Mouse (Mus musculus) v-Abl transformed pro-B cells (cell line): Measurements from ENCODE around the gene Cxadr.

ENCODE experiments used
- in situ Hi-C, 2 experiments: fragments of 400-800 bp; cut with MboI; formaldehyde crosslinking; loops; one replicate each; pipeline ENCODE4 v1.15.1; 2025; ENCODE audit not compliant: unreplicated experiment in 2 of 2

Gene Cxadr

GRCm38 (mm10) chr16:78305606-78306100, 4.4 kb downstream of the Cxadr start:
- in situ Hi-C loops = no loop called here

GRCm38 (mm10) chr16:78306606-78307005, 5.3 kb downstream of the Cxadr start:
- in situ Hi-C loops = no loop called here

- in situ Hi-C loops = no loop called here
Observed at GRCm38 (mm10) chr16:78307476-78308192, 6.3 kb downstream of the Cxadr start.

- in situ Hi-C loops = no loop called here
Observed at GRCm38 (mm10) chr16:78309258-78309657, 8.0 kb downstream of the Cxadr start.

- in situ Hi-C loops = no loop called here
Observed at GRCm38 (mm10) chr16:78313135-78313887, 12.0 kb downstream of the Cxadr start.

- in situ Hi-C loops = no loop called here
Observed at GRCm38 (mm10) chr16:78314026-78314425, 12.7 kb downstream of the Cxadr start.

GRCm38 (mm10) chr16:78316849-78317248, 15.6 kb downstream of the Cxadr start:
- in situ Hi-C loops = no loop called here

GRCm38 (mm10) chr16:78317960-78318359, 16.7 kb downstream of the Cxadr start:
- in situ Hi-C loops = no loop called here

- in situ Hi-C loops = no loop called here
Observed at GRCm38 (mm10) chr16:78319711-78320110, 18.4 kb downstream of the Cxadr start.

- in situ Hi-C loops = no loop called here
Observed at GRCm38 (mm10) chr16:78321559-78321958, 20.3 kb downstream of the Cxadr start.

GRCm38 (mm10) chr16:78322140-78322539, 20.9 kb downstream of the Cxadr start:
- in situ Hi-C loops = no loop called here

GRCm38 (mm10) chr16:78325972-78326848, 24.9 kb downstream of the Cxadr start:
- in situ Hi-C loops = no loop called here

- in situ Hi-C loops = no loop called here
Observed at GRCm38 (mm10) chr16:78327562-78327961, 26.3 kb downstream of the Cxadr start.

GRCm38 (mm10) chr16:78327999-78328398, 26.7 kb downstream of the Cxadr start:
- in situ Hi-C loops = no loop called here

- in situ Hi-C loops = no loop called here
Observed at GRCm38 (mm10) chr16:78337226-78337625, 35.9 kb downstream of the Cxadr start.

GRCm38 (mm10) chr16:78341356-78341755, 40.1 kb downstream of the Cxadr start:
- in situ Hi-C loops = loop anchor here in 1 of 2 experiments (10.0 kb wide), 1 partner anchor 147 kb away; no protein-coding TSS in a partner anchor

- in situ Hi-C loops = loop anchor here in 1 of 2 experiments (10.0 kb wide), 1 partner anchor 148 kb away; no protein-coding TSS in a partner anchor
Observed at GRCm38 (mm10) chr16:78342767-78343166, 41.5 kb downstream of the Cxadr start.

- in situ Hi-C loops = loop anchor here in 1 of 2 experiments (10.0 kb wide), 1 partner anchor 149 kb away; no protein-coding TSS in a partner anchor
Observed at GRCm38 (mm10) chr16:78343792-78344191, 42.5 kb downstream of the Cxadr start.

- in situ Hi-C loops = loop anchor here in 1 of 2 experiments (10.0 kb wide), 1 partner anchor 152 kb away; no protein-coding TSS in a partner anchor
Observed at GRCm38 (mm10) chr16:78346662-78347327, 45.5 kb downstream of the Cxadr start.
